Mouse (Mus musculus) CD4-positive, CD25-positive, alpha-beta regulatory T cell (primary cell): ENCODE data around the gene Cacng8. TPM values are rescaled to one million over a fixed set of nuclear protein-coding genes. Genes with fewer than 3 reads are reported as not detected.

Source experiments
- polyA plus RNA-seq: library from polyadenylated mRNA; unstranded; fragments of 100-300 nt; shearing (Covaris generic); gene quantifications from one replicate; pipeline ENCODE4 v1.2.1, GENCODE M21; 2017

Cacng8 gene
- not detected for polyA plus RNA-seq

DNA sequence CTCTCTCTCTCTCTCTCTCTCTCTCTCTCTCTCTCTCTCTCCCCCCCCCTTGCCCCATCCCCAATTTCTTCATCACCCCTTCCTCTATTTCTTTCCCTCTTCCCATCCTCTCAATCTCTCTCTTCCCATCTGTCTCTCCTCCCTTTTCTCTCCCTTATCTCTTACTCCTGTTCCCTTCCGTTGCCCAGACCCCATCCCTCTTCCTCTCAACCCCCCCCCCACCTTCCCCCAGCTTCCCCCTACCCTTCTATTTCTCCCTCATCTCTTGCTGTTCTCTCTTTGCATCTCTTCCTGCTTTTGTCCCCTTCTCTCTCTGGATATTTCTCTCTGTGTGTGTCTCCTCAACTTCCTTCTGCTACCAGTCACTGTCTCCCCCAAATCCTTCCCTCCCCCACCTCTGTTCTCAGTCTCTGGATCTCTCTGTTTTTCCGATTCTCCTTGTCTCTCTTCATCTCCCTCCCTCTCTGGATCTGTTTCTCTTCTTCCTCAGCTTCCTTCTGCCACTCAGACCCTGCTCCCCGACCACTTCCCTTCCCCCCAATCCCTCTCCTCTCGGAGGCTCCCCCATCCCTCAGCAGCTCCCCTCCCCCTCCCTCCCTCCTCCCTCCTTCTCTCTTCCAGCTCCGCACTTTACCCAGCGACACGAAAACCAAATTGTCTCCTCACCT is at the start of gene Cacng8:
TSS of gene Cacng8 (plus strand) at position 271 of the 668 bp plus-strand sequence.

DNA sequence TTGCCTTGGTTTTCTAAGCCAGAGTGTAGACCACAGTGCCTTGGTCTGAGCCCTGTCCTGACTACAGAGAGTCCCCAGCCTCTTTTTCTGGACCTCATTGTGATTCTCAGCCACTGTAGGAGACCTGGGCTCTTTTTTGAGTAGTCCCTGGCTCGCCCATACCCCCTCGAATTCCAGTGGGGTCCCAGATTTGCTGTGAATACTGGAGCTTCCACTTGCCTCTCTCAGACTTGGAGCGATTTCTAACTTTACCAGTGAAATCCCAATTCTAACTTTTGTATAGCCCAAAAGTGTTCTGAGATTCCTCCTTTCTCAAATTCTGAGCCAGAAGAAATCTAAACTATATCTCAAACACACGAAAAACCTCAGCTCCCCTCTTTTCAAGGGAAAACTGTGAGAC is 33.4 kb downstream of the Cacng8 start, which contains the start of gene Cacng6:
TSS of gene Cacng6 (plus strand) at position 301 of the 400 bp plus-strand sequence.

Other genes starting within 250 kb of the Cacng8 start
- gene AU018091, start 221.5 kb upstream of the Cacng8 start, polyA plus RNA-seq, result 0.08 TPM
- gene Nlrp12, start 140.9 kb upstream of the Cacng8 start, polyA plus RNA-seq, result 0.06 TPM
- gene Myadm, start 101.6 kb upstream of the Cacng8 start, polyA plus RNA-seq, result 5.3 TPM
- 0.17 TPM for gene Prkcg, start 101.5 kb upstream of the Cacng8 start, polyA plus RNA-seq
- not detected for gene Cacng7, start 57.7 kb upstream of the Cacng8 start, polyA plus RNA-seq
- not detected for gene Cacng6, start 33.5 kb downstream of the Cacng8 start, polyA plus RNA-seq
- gene Tarm1, start 111.9 kb downstream of the Cacng8 start, polyA plus RNA-seq, result not detected
- not detected for gene Oscar, start 225.5 kb downstream of the Cacng8 start, polyA plus RNA-seq
- 479 TPM for gene Ndufa3, start 226.7 kb downstream of the Cacng8 start, polyA plus RNA-seq
- 40.4 TPM for gene Tfpt, start 239.2 kb downstream of the Cacng8 start, polyA plus RNA-seq
- 100 TPM for gene Prpf31, start 239.3 kb downstream of the Cacng8 start, polyA plus RNA-seq